8 mouse cellular contexts compared by ENCODE assay signal in genomic region chr6:149409341-149409740, GRCm38 (mm10). TPM values are rescaled to one million over a fixed set of nuclear protein-coding genes. Genes with fewer than 3 reads are reported as not detected.
DNase-seq lines count a peak whose midpoint lies in the region; ATAC-seq and TF ChIP-seq lines count a peak whose summit lies in the region.

No protein-coding gene starts in this region.

- peak; percentile 53 for ATAC-seq in hindbrain, embryonic 11.5 days (ENCODE audit: low FRiP score)
- peak; percentile 64 for ATAC-seq in midbrain, embryonic 15.5 days (replicated peaks)

- no peak for TF ChIP-seq CTCF in left cerebral cortex, adult 2 months (IDR thresholded peaks at IDR 0.05)

- peak overlapping the region; percentile 98 for H3K27ac ChIP-seq in left cerebral cortex, adult 2 months
- peak overlapping the region; percentile 85 for H3K27ac ChIP-seq in embryonic facial prominence, embryonic 10.5 days (replicated peaks)
- H3K27ac ChIP-seq in hindbrain, embryonic 11.5 days (ENCODE audit: low read depth, low read length), result peak overlapping the region; percentile 84
- peak overlapping the region; percentile 94 for H3K27ac ChIP-seq in midbrain, embryonic 15.5 days

- 1% methylated on average over 11 of the region's 11 CpGs for WGBS in embryonic facial prominence, embryonic 10.5 days
- 1% methylated on average over 11 of the region's 11 CpGs for WGBS in hindbrain, embryonic 11.5 days
- WGBS in midbrain, embryonic 15.5 days, result 0% methylated on average over 11 of the region's 11 CpGs

- peak overlapping the region; percentile 84 for H3K9ac ChIP-seq in hindbrain, embryonic 11.5 days (ENCODE audit: low read depth, low read length)
- peak overlapping the region; percentile 81 for H3K9ac ChIP-seq in midbrain, embryonic 15.5 days

- peak overlapping the region; percentile 71 for H3K4me3 ChIP-seq in left cerebral cortex, adult 2 months
- peak overlapping the region; percentile 81 for H3K4me3 ChIP-seq in embryonic facial prominence, embryonic 10.5 days
- H3K4me3 ChIP-seq in hindbrain, embryonic 11.5 days (ENCODE audit: low read depth, low read length), result peak overlapping the region; percentile 74
- H3K4me3 ChIP-seq in midbrain, embryonic 15.5 days, result peak overlapping the region; percentile 72

- DNase-seq in left cerebral cortex, adult 2 months (ENCODE audit: extremely low spot score in 1 of 2, low spot score in 2 of 2), result peak; percentile 18 to 26
- no peak for DNase-seq in left cerebral cortex, postnatal 36 days (ENCODE audit: low spot score in 2 of 2)
- peak; percentile 48 for DNase-seq in Muller cell, postnatal 12 days (ENCODE audit: inconsistent ontology term)
- no peak for DNase-seq in embryonic facial prominence, embryonic 10.5 days (ENCODE audit: low spot score)
- no peak for DNase-seq in hindbrain, embryonic 11.5 days (ENCODE audit: low spot score)
- peak; percentile 13 to 17 for DNase-seq in left cerebral cortex, postnatal 10 days (ENCODE audit: extremely low spot score in 1 of 2, low spot score in 2 of 2)
- DNase-seq in gastrocnemius, postnatal 4 days (ENCODE audit: low spot score in 2 of 2), result no peak

- peaks cover 15% of the 10 kb centered on the region for H3K4me1 ChIP-seq in embryonic facial prominence, embryonic 10.5 days
- no peaks in the 10 kb centered on the region for H3K4me1 ChIP-seq in hindbrain, embryonic 11.5 days (replicated peaks; ENCODE audit: control insufficient read depth, insufficient read depth, low read length)
- H3K4me1 ChIP-seq in midbrain, embryonic 15.5 days, result peaks cover 11% of the 10 kb centered on the region; the same call in 1 of the 2 replicates

- H3K36me3 ChIP-seq in embryonic facial prominence, embryonic 10.5 days (replicated peaks), result no peaks in the 10 kb centered on the region; the same call in 1 of the 2 replicates
- no peaks in the 10 kb centered on the region for H3K36me3 ChIP-seq in hindbrain, embryonic 11.5 days (ENCODE audit: control insufficient read depth, insufficient read depth, low read length)
- no peaks in the 10 kb centered on the region for H3K36me3 ChIP-seq in midbrain, embryonic 15.5 days (replicated peaks)

- H3K4me2 ChIP-seq in hindbrain, embryonic 11.5 days (replicated peaks; ENCODE audit: low read depth, low read length), result peak overlapping the region; percentile 63
- H3K4me2 ChIP-seq in midbrain, embryonic 15.5 days, result peak overlapping the region; percentile 57

- no peaks in the 10 kb centered on the region for H3K9me3 ChIP-seq in embryonic facial prominence, embryonic 10.5 days
- H3K9me3 ChIP-seq in hindbrain, embryonic 11.5 days (ENCODE audit: control insufficient read depth, low read length), result no peaks in the 10 kb centered on the region
- H3K9me3 ChIP-seq in midbrain, embryonic 15.5 days, result no peaks in the 10 kb centered on the region

- H3K27me3 ChIP-seq in embryonic facial prominence, embryonic 10.5 days (replicated peaks; ENCODE audit: low read depth, poor library complexity, severe bottlenecking), result peaks cover 11% of the 10 kb centered on the region; the same call in 1 of the 2 replicates
- H3K27me3 ChIP-seq in hindbrain, embryonic 11.5 days (ENCODE audit: control insufficient read depth, insufficient read depth, low read length), result no peaks in the 10 kb centered on the region
- no peaks in the 10 kb centered on the region for H3K27me3 ChIP-seq in midbrain, embryonic 15.5 days (replicated peaks)

- intact Hi-C loops in left cerebral cortex, adult 2 months (cut with DNase I), result loop anchor here (2.0 kb wide), 1 partner anchor 221 kb away; the partner anchor contains the start of gene Amn1
- intact Hi-C loops in left cerebral cortex, postnatal 36 days (cut with DNase I), result no loop called here
- intact Hi-C loops in left cerebral cortex, postnatal 10 days (cut with DNase I), result no loop called here

RNA-seq across cellular contexts. Expression of gene Bicd1, which starts 0.7 kb away (rescaled TPM):
- 10 to 100 TPM; 47.9 to 50.7 TPM for total RNA-seq in left cerebral cortex, adult 2 months (2021)
- total RNA-seq in left cerebral cortex, postnatal 36 days (2021), result 10 to 100 TPM; 48.2 to 58.6 TPM
- 7.9 and 8.0 TPM in 2 replicates for polyA plus RNA-seq in embryonic facial prominence, embryonic 10.5 days (2016; fragmentation: Nextera tagmentation; extraction: Ambion mirVana)
- 17.7 and 22.6 TPM in 2 replicates for polyA plus RNA-seq in hindbrain, embryonic 11.5 days (2014; fragmentation: Nextera tagmentation; extraction: Ambion mirVana)
- 10 to 100 TPM; 54.9 to 56.7 TPM for total RNA-seq in left cerebral cortex, postnatal 10 days (2021)
- polyA plus RNA-seq in midbrain, embryonic 15.5 days (2015; fragmentation: Nextera tagmentation; extraction: Ambion mirVana), result 45.9 and 53.6 TPM in 2 replicates
- total RNA-seq in gastrocnemius, postnatal 4 days (2021), result 1 to 10 TPM; 1.9 to 3.1 TPM

Comparison
In these comparisons a context has a peak if more than half of its experiments do, and no peak if none do; other contexts are left out.
1. DNase-seq: peak in left cerebral cortex, adult 2 months (2 of 2), Muller cell, postnatal 12 days (single experiment) and left cerebral cortex, postnatal 10 days (2 of 2); none in left cerebral cortex, postnatal 36 days (0 of 2), embryonic facial prominence, embryonic 10.5 days (single experiment), hindbrain, embryonic 11.5 days (single experiment) and gastrocnemius, postnatal 4 days (0 of 2).
2. RNA of gene Bicd1, which starts 0.7 kb away (total RNA-seq): 48.2 to 58.6 TPM in left cerebral cortex, postnatal 36 days, 54.9 to 56.7 TPM in left cerebral cortex, postnatal 10 days and 47.9 to 50.7 TPM in left cerebral cortex, adult 2 months; 1.9 to 3.1 TPM in gastrocnemius, postnatal 4 days; every median in the first group is over 10 times any median in the second.
3. Peak in every context shown above with its lines, with median percentiles within 50 percentile points of each other: H3K27ac ChIP-seq and H3K4me3 ChIP-seq.